Mouse (Mus musculus): ENCODE measurements around the gene Tmub1. TPM values are rescaled to one million over a fixed set of nuclear protein-coding genes. Genes with fewer than 3 reads are reported as not detected.

Gene Tmub1
- 10 to 100 TPM; 18.1 to 22.2 TPM for total RNA-seq (2021)
- long read RNA-seq, experiment 1, transcript Tmub1-201 (3 exons, 1,333 nt) = major isoform, 57 of 59 reads
- long read RNA-seq, experiment 1, partial matches to known transcripts = 1 of 59 reads
- long read RNA-seq, experiment 1, other reads (novel, unspliced or antisense) = 1 of 59 reads
- long read RNA-seq, experiment 2, transcript Tmub1-201 (3 exons, 1,333 nt) = major isoform, 47 of 49 reads
- long read RNA-seq, experiment 2, partial matches to known transcripts = 0 of 49 reads
- long read RNA-seq, experiment 2, other reads (novel, unspliced or antisense) = 2 of 49 reads

DNA sequence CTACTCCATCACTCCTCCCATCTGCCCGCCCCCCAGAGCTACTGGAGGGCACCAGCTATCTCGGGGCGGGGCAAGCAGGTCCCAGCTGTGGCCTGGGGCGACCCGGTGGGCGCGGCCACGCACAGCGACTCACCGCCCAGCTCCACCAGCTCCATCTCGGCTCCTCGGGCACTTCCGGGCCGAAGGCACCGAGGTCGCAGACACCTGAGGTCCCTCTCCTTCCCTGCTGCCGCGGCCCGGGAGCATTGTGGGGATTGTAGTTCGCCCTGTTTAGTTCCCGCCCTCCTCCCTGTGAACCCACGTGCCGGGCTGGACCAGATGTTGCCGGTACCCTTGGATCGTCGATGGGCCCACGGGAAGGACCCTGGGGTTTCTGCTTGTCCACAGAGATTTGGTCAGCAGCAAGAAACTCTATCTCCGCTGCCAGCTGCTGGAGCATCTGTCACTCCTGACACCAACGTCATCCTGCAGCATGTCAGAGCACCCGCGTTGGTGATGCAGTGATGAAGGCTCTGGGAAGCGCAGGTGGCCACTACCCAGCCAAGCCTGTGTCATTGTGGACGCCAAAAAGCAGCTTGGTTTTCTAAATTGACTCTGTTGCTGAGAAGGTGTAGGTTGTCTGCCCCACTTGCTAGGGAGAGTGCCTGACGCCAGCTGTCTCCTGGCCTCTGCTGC, at the start of gene Tmub1:
Tmub1 (minus strand) TSS at position 231 of the 675 bp plus-strand sequence.
- no peak for TF ChIP-seq CTCF (IDR thresholded peaks at IDR 0.05)
- Histone ChIP-seq H3K4me3 (peak within 1 kb of the TSS; percentile 80), H3K27ac (peak within 1 kb of the TSS; percentile 98)
- DNase-seq = peak; percentile 90
- intact Hi-C loops (cut with DNase I) = no loop called here

DNA sequence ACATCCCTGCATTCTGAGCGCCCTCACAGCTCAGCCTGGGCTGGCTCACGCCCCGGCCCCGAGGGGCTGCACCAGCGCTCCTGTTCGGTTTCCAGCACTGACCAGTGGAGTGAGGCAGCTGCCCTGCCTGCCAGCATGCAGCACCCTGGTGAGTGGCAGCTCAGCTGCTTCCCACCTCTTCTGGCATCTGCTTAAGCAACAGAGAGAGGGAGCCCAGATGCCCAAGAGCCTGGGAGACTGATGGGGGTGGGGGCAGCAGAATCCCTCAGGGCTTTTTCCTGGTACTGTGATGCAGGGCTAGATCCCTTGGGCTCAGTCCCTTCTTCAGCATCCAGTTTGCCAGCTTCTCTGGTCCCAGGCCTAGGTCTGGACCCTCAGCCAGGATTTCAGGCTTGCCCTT, 49.1 kb upstream of the Tmub1 start:
- Histone ChIP-seq H3K4me3 (no peak overlapping the region), H3K27ac (no peak overlapping the region)
- intact Hi-C loops (cut with DNase I) = no loop called here
- TF ChIP-seq CTCF (IDR thresholded peaks at IDR 0.05) = no peak
- no peak for DNase-seq

DNA sequence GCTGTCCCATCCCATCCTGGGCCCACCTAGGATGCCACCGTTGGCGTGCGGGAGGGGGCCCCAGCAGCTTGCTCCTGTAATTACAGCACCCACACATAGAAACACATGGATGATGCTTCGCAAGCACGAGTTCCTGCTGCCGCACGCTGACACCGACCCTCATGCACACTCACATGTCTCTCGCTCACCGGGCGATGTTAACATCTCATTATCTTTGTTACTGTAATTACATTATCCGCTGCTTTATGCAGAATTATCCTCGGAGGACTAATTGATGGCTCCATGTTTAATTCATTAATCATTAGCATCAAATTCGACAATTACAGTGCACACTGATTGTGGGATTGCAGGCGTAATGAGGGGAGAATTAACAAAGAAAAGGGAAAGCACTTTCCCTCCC, 47.4 kb upstream of the Tmub1 start:
- no peak overlapping the region for H3K4me3 ChIP-seq
- no peak for DNase-seq

DNA sequence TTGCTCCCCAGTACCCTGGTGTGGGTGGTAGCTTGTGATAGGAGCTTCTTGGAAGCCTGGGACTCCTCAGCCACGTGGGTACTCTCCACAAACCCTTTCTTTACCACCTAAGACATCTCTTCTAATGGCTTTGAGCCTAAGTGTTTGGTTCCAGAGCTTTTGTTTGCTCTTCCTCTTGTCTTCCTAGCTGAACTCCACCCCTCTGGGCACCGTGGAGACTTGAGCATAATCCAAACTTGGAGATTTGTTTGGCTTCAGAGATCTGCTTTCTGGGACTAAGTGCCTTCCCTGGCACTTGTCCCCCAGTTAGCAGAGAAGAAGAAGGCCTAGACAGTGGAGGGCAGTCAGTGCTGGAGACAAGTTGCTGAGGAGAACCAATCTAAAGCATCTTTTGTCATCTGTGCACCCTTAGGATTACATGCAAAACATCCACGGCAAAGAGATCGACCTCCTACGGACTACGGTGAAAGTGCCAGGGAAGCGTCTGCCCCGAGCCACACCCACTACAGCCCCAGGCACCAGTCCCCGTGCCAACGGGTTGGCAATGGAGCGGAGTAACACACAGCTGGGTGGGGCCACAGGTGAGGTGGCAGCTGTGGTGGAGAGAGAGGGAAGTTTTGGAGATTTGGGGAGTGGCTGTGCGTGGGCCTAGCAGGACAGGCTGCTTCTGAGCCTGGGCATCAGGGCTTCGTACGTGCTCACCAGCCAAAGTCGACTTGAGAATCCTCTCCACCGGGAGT, 45.1 kb upstream of the Tmub1 start:
- Histone ChIP-seq H3K27ac (no peak overlapping the region), H3K4me3 (no peak overlapping the region)
- TF ChIP-seq CTCF (IDR thresholded peaks at IDR 0.05) = no peak
- intact Hi-C loops (cut with DNase I) = no loop called here
- DNase-seq = no peak

More for the DNA sequence above, 47.4 kb upstream of the Tmub1 start:
- TF ChIP-seq CTCF (IDR thresholded peaks at IDR 0.05) = no peak
- H3K27ac ChIP-seq = no peak overlapping the region
- intact Hi-C loops (cut with DNase I) = no loop called here

- intact Hi-C loops (cut with DNase I) = no loop called here
- no peak for TF ChIP-seq CTCF (IDR thresholded peaks at IDR 0.05)
- DNase-seq = no peak
These were observed 42.8 kb upstream of the Tmub1 start for GRCm38 (mm10) chr5:24490413-24490920.

DNA sequence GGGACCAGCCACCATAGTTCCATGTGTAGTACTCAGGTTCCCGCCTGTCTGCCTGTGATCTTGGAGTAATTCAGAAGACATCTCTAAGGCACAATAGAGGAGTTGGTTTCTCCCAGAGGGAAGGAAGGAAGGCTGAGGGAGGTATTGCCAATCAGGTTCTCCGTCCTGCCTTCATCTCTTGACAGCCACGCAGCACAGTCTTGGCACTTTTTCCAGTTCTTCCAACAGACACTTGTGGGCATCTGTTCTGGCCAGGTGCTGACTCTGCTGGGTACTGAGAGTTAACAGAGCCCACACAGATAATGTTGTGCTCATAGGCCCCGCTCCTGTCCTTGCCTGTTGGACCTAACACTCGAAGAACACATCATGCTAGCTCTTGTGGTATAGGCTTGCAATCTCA, 39.1 kb upstream of the Tmub1 start:
- no peak for DNase-seq
- intact Hi-C loops (cut with DNase I) = no loop called here

More at GRCm38 (mm10) chr5:24490413-24490920, 42.8 kb upstream of the Tmub1 start:
- Histone ChIP-seq H3K27ac (no peak overlapping the region), H3K4me3 (no peak overlapping the region)

DNA sequence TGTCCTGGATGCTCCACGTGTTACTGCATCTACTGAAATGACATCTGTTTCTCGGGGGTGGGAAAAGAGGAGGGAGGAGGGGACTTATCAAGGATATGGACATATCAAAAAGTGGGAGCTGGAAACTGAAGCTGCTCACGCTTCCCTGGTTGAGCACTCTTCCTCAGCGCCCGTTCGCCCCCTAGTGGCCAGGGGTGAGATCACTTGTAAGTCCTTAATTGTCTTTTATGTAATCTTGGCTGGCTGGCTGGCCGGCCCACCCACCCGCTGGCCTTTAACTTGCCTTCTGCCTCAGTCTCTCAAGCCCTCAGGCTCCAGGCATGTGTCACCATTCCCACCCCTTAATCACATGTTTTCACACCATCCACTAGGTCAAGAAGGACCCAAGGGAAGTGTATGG, 38.4 kb upstream of the Tmub1 start:
- peak; percentile 92 for TF ChIP-seq CTCF (IDR thresholded peaks at IDR 0.05)
- no peak overlapping the region for H3K4me3 ChIP-seq
- peak; percentile 92 for DNase-seq
- peak overlapping the region; percentile 55 for H3K27ac ChIP-seq
- intact Hi-C loops (cut with DNase I) = no loop called here

More for the DNA sequence above, 39.1 kb upstream of the Tmub1 start:
- Histone ChIP-seq H3K4me3 (no peak overlapping the region), H3K27ac (peak overlapping the region; percentile 55)
- no peak for TF ChIP-seq CTCF (IDR thresholded peaks at IDR 0.05)

DNA sequence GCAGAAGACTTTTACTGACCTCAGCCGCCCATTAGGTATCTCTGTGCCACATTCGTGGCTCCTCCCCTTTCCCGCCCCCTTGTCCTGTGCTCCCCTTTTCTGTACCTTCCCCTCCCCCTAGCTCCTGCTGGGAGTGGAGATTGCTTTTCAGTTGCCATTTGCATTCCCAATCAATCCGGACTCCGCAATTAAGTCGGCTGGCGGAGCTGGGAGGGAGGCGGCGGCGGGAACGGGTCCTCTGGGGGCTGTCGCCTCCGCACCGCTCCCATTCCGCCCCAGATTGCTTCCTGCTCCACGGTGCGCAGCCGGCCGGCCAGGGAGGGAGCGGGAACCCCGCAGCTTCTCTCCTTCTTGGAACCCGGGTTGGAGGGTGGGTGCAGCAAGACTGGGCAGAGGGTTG, 37.3 kb upstream of the Tmub1 start:
- DNase-seq = no peak
- Histone ChIP-seq H3K27ac (no peak overlapping the region), H3K4me3 (no peak overlapping the region)
- no peak for TF ChIP-seq CTCF (IDR thresholded peaks at IDR 0.05)
- intact Hi-C loops (cut with DNase I) = no loop called here

GRCm38 (mm10) chr5:24483326-24483725, 35.7 kb upstream of the Tmub1 start:
- TF ChIP-seq CTCF (IDR thresholded peaks at IDR 0.05) = peak; percentile 77
- intact Hi-C loops (cut with DNase I) = no loop called here
- no peak overlapping the region for H3K27ac ChIP-seq
- H3K4me3 ChIP-seq = no peak overlapping the region
- peak; percentile 72 for DNase-seq

DNA sequence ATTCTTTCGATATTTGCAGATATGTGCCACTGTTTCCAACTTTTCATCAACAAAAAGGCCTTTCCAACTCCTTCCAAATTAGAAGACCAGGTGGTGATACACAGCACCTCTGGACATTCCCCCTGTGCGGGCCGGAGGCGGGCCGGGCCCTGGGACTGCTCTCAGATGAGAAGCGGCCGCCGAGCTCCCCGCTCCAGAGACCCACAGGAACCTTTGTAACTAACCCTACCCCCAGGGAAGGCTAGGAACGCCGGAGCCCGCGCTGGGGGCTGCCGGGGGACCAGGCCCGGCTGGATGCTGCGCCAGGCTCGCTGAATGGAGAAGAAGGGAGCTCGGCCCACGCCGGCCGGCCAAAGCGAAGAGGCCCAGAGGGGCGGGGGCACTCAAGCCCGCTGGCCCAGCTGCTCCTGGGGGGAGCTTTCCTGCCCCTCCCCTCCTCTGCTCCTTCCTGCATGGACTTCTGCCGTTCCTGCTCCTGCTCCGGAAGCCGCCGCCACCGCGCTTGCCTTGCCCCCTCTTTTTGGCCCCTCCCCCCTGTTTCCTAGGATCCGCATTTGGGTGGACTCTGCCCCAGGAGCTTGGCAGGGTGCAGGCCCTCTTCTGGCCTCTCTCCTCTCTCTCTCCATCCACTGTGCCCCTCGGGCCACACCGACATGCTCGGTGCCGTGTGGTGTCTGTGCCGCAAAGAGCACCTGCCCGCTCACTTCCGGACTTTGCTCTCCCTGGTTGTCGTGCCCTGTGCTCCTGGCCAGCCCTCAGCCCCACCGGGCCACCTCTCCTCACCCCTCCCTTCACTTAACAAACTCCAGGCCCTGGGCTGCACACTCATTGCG, 34.8 kb upstream of the Tmub1 start:
- no peak for TF ChIP-seq CTCF (IDR thresholded peaks at IDR 0.05)
- Histone ChIP-seq H3K27ac (no peak overlapping the region), H3K4me3 (no peak overlapping the region)
- DNase-seq = no peak
- intact Hi-C loops (cut with DNase I) = no loop called here

DNA sequence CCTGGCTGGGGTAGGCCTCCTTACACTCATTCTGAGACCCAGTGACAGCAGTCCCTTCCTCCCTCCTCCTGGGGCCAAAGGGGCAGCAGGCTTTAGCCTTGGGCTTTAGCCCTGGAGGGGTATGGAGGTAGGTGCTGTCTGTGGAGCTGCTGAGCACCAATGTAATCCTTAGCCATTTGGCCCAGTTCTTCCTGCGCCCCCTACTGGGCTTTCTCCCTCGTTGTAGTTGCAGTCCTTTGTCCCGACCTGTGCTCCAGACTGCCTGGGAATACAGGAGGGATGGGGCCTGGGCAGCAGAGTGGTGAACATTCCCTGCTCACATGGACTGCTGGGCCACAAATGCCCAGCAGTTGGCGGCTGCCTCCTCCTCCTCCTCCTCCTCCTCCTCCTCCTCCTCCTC, 34.0 kb upstream of the Tmub1 start:
- Histone ChIP-seq H3K4me3 (no peak overlapping the region), H3K27ac (no peak overlapping the region)
- intact Hi-C loops (cut with DNase I) = no loop called here
- DNase-seq = peak; percentile 65
- TF ChIP-seq CTCF (IDR thresholded peaks at IDR 0.05) = peak; percentile 69

DNA sequence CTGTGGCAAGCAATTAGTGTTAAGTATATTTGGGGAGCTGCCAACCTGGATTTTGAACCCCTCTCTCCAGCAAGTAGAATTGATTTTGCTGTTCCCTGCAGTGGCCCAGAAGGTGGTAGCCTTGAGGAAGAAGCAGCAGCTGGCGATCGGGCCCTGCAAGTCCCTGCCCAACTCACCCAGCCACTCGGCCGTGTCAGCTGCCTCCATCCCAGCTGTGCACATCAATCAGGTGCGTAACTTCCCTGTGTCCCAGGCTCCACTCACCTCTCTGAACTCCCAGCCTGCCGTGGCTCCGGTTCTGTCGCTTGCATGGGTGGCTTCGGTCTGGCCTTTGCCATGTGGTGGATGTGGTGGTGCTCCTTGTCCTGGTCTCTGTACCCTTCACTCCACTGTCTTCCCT, 30.3 kb upstream of the Tmub1 start:
- TF ChIP-seq CTCF (IDR thresholded peaks at IDR 0.05) = no peak
- intact Hi-C loops (cut with DNase I) = no loop called here
- H3K4me3 ChIP-seq = no peak overlapping the region
- DNase-seq = no peak
- no peak overlapping the region for H3K27ac ChIP-seq
